Mouse (Mus musculus): ENCODE measurements around the gene Zfp618. TPM values are rescaled to one million over a fixed set of nuclear protein-coding genes. Genes with fewer than 3 reads are reported as not detected.
A peak's percentile ranks its signal among the peaks of the same experiment; 100 is the strongest.

Zfp618 gene
- 10 to 100 TPM; 13.8 to 16.3 TPM for total RNA-seq (2021)

- intact Hi-C loops (cut with DNase I), result loop anchor here (10.0 kb wide), 1 partner anchor 181 kb away; no protein-coding TSS in a partner anchor
- DNase-seq, result peak; percentile 35
These were observed at the start of gene Zfp618 for GRCm38 (mm10) chr4:62965497-62966302. Zfp618 (plus strand) TSS chr4:62965573.

GRCm38 (mm10) chr4:62917056-62917455 is 48.3 kb upstream of the Zfp618 start:
- intact Hi-C loops (cut with DNase I), result no loop called here
- no peak for DNase-seq

- intact Hi-C loops (cut with DNase I), result no loop called here
These were observed 31.6 kb upstream of the Zfp618 start for GRCm38 (mm10) chr4:62933798-62934197.

DNA sequence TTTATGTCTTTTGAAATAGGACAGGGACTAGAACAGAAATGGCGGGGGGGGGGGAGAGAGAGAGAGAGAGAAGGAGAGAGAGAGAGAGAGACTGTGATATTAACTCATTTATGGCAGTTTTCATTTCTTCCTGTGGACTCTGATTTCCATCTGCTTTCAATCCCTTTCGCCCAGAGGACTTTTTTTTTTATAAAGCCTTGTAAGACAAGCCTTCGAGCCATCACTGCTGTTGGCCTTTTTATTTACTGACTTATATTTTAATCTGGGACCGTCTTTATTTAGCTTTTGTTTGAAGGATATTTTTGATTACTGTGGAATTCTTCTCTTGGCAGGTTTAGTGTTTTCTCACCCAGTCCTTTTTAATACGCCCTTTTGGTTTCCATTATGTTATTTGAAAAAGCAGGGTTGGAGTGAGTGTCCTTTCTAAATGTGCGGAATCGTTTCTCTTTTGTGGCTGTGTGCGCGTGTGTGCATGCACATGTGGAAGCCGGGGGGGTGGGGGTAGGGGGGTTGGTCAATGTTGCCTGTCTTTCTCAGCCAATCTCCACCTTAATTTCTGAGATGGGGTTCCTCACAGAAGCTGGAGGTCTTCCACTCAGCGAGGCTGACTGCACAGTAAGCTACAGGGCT is 29.7 kb upstream of the Zfp618 start:
- no peak for DNase-seq
- intact Hi-C loops (cut with DNase I), result no loop called here

More at GRCm38 (mm10) chr4:62933798-62934197, 31.6 kb upstream of the Zfp618 start:
- DNase-seq, result no peak

GRCm38 (mm10) chr4:62941961-62942892 is 23.1 kb upstream of the Zfp618 start:
- intact Hi-C loops (cut with DNase I), result loop anchor here (10.0 kb wide), 1 partner anchor 173 kb away; no protein-coding TSS in a partner anchor

DNA sequence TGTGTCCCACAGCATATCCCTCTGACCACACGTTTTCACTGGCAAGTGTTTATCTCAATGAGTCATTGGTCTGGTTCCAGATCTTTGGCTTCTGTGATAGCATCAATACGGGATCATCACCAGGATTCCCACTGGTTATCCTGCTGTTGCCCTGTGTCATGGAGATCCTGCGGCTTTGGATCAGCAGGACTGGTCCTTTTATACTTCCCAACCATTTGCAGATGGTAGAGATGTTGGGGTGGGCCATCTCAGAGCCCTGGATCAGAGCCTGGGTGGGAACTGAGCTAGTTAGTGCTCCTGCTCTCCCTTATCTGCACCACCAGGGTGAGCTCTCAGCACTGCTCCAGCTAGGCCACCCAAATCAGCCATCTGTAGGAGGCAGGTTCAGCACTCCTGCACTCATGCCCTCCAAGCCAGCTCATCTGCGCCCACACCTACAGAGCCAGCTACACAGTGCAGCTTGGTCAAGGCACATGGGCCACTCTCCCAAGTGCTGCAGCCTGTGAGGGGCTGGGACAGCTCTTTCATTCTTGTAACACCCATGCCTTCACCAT is 21.0 kb upstream of the Zfp618 start:
- intact Hi-C loops (cut with DNase I), result loop anchor here (10.0 kb wide), 1 partner anchor 170 kb away; no protein-coding TSS in a partner anchor
- DNase-seq, result peak; percentile 30

More at GRCm38 (mm10) chr4:62941961-62942892, 23.1 kb upstream of the Zfp618 start:
- peak; percentile 71 for DNase-seq

DNA sequence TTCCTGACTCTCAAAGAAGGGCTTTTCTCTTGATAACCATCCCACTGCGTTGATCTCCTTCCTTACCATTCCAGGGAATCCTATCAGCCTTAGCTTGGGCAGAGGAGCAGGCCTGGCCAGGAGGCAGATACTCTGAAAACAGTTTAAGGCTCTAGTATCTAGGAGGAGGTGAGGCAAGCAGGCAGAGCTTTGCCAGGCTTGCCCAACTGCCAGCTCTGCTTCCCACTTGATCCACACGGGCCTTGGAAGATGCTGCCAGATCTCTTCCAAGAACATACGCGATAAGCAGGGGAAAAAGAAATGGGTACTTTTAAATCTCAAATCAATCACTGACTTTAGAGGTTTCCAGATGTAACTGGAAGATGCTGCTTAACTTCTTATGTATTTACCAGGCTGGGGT is 1.6 kb upstream of the Zfp618 start:
- intact Hi-C loops (cut with DNase I), result loop anchor here (10.0 kb wide), 1 partner anchor 179 kb away; no protein-coding TSS in a partner anchor
- no peak for DNase-seq

DNA sequence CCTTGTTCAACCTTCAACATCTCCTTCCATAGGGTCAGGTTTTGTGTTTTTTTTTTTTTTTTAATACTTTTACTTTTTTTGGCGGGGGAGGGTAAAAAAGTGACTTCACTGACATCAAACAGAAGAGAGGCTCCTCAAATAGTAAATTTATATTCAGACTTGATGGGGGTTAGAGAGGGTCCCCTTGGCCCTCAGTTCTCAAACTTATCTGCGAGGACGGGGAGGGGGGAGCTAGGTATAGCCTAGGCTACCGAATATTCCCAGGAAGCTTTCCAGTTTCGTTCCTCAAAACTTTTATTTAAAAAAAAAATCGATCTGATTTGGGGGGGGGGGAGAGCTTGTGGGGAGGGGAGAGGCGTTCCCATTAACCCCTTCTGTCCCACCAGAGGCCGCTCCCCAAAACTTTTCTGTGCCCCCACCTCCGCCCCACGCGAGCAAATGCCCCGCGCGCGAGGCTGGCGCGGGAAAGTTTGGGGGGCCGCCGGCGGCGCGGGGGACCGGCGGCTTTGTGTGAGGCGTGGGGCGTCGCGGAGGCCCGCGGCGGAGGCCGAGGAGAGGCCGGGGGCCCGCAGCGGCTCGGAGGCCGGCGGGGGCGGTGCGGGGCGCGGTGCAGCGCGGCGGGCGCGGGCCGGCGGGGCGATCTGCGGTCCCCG is 403 bp upstream of the Zfp618 start:
- intact Hi-C loops (cut with DNase I), result loop anchor here (10.0 kb wide), 1 partner anchor 180 kb away; no protein-coding TSS in a partner anchor
- peak; percentile 18 for DNase-seq

DNA sequence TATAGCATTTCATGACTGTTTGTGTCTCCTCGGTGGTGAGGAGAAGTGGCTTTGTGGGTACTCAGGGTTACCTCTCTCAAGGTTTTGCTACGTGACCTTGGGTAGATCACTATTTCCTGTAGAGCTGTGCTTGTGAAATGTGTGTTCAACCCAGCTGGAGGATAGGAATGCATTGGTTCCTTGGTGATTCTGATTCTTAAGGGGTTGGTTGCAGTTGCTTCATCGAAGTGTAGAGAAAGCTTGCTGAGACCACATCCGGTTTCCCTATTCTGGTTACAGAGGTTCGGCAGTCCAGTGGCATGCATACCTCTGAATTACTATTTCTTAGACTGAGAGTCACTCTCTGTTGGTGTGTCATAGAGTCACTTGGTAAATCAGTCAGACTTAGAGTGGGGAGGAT is 4.2 kb downstream of the Zfp618 start:
- intact Hi-C loops (cut with DNase I), result loop anchor here (10.0 kb wide), 1 partner anchor 185 kb away; no protein-coding TSS in a partner anchor
- no peak for DNase-seq

- intact Hi-C loops (cut with DNase I), result no loop called here
- DNase-seq, result no peak
These were observed 6.6 kb downstream of the Zfp618 start for GRCm38 (mm10) chr4:62971991-62972390.

- intact Hi-C loops (cut with DNase I), result no loop called here
- DNase-seq, result peak; percentile 37
These were observed 7.7 kb downstream of the Zfp618 start for GRCm38 (mm10) chr4:62973086-62973485.

DNA sequence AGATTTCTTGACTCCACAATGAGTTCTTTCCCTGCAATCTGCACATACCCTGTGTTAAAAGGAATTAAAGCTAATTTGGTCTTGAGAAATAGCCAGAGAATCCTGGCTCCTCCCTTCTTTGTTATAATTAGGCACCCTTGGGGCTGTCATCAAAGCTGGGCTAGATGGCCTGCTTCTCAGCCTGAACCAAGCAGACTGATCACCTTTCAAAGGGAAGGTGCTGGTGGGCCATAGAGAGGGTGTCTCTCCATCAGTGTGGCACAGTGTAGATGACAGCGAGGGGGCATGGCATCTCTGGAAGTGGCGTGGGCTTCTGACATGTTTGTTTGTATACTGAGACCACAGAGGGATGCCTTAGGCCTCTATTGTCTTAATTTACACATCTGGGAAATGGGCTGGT is 9.5 kb downstream of the Zfp618 start:
- intact Hi-C loops (cut with DNase I), result no loop called here
- DNase-seq, result no peak

DNA sequence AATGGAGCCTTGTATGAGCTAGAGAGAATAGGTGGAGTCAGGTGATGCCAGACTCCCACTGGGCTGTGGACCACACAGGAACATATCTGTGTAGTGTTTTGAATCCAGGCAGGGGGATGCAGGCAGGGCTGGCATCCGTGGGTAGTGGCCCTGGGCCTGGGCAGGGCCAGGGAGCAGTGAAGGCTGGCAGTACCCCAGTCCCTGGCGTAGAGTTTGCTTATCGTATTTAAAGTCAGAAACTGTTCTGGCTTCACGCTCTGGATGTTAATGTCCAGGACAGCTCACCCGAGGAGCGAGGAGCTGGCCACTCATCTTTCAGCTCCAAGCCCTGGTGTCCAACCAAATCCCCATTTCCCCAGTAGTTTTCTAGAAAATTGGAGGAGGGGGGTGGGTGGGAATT is 10.2 kb downstream of the Zfp618 start:
- intact Hi-C loops (cut with DNase I), result no loop called here

DNA sequence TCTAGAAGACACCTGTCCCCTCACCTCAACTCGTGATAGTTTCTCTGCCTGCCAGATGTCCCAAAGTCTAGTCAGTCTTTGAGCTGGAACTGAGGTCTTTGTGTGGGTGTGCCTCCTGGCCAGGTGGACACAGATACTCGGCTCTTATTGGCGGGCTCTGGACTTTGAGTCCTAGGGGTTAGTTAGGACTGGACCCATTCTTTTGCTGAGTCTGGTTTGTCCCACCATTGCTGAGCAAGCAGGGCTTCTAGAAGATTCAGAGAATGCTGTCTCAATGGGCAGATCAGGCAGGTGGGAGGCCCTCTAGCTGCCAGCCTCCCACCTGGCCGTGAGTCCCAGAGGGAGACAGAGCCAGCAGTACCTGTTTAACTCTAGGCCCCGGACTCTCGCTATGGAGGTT is 12.1 kb downstream of the Zfp618 start:
- intact Hi-C loops (cut with DNase I), result no loop called here

More for the DNA sequence above, 10.2 kb downstream of the Zfp618 start:
- peak; percentile 52 for DNase-seq

DNA sequence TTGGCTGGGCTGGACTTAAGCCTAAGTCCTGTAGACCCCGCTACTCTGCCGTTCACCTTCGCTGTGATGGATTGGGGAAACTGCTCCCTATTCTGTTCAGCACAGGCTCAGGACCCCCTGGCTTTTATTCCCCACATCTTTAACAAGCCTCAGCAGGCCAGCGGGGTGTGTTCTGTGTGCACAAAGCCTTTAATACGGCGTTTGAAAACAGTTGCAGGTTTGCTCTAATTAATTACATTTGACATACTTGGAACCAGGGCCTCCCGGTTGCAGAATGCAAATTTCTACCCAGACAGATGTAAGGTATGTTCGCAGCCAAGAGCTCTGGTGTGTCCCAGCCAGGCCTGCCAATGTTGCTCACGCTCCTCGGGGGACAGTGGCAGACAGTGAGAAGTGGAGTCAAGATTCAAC is 13.1 kb downstream of the Zfp618 start:
- peak; percentile 75 for DNase-seq
- intact Hi-C loops (cut with DNase I), result no loop called here

More for the DNA sequence above, 12.1 kb downstream of the Zfp618 start:
- no peak for DNase-seq

GRCm38 (mm10) chr4:62981572-62981971 is 16.2 kb downstream of the Zfp618 start:
- intact Hi-C loops (cut with DNase I), result no loop called here
- no peak for DNase-seq

GRCm38 (mm10) chr4:62983556-62983955 is 18.2 kb downstream of the Zfp618 start:
- intact Hi-C loops (cut with DNase I), result no loop called here
- no peak for DNase-seq

DNA sequence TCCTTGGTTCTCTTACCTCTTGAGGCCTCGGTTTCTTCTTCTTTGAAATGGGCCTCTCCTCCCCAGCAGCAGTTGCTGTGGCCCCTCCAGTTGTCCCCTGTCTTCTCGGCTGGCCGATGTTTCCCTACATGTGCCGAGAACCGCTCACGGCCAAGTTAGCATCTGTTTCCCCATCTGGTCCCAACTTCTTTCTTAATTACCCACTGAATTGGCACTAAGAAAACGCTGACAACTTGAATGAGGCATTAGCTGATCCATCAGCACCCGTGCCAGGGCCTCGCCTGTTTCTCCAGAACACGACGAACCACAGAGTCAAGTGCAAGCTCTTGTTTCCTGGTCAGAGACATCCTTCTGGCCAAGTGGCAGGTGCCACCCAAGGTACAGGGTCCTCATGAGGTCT is 26.0 kb downstream of the Zfp618 start:
- peak; percentile 47 for DNase-seq
- intact Hi-C loops (cut with DNase I), result no loop called here

DNA sequence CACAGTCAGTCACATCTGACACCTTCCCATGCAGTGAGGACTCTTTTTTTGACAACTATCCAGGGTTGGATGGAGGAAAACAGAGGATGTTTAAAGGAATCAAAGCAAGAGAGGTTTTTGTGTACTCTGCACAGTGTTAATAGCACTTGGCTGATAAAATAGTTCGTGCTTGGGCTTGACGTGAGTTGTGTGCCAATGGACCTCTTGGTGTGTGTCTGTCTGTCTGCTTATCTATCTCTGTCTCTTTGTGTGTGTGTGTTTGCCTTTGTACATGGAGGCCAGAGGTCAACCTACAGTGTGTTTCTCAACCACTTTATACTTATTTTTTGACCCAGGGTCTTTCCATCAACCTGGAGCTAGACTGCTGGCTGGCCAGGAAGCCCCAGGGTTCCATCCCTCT is 27.8 kb downstream of the Zfp618 start:
- DNase-seq, result no peak
- intact Hi-C loops (cut with DNase I), result no loop called here

GRCm38 (mm10) chr4:62997606-62998005 is 32.2 kb downstream of the Zfp618 start:
- intact Hi-C loops (cut with DNase I), result no loop called here
- no peak for DNase-seq
